Mouse (Mus musculus) liver, adult 2 months (tissue): ENCODE measurements around the gene Gm49396.

Source experiments
- CTCF ChIP-seq: fragments of 200-500 bp; IDR thresholded peaks from 2 replicates; pipeline ENCODE4 v1.5.1; 2011; ENCODE audit warnings: low read depth, low read length, control low read depth
- POLR2A ChIP-seq: fragments of 200-500 bp; IDR thresholded peaks from 2 replicates; pipeline ENCODE4 v1.6.1; 2011; ENCODE audit warnings: low read length, control low read depth; ENCODE audit not compliant: insufficient read depth; ENCODE audit errors: extremely low read depth

GRCm38 (mm10) chr7:30515003-30515760, 48.0 kb upstream of the Gm49396 start:
- TF ChIP-seq POLR2A (no peak), CTCF (no peak)
